Mouse (Mus musculus): Measurements from ENCODE around the gene Gm8797.

DNA sequence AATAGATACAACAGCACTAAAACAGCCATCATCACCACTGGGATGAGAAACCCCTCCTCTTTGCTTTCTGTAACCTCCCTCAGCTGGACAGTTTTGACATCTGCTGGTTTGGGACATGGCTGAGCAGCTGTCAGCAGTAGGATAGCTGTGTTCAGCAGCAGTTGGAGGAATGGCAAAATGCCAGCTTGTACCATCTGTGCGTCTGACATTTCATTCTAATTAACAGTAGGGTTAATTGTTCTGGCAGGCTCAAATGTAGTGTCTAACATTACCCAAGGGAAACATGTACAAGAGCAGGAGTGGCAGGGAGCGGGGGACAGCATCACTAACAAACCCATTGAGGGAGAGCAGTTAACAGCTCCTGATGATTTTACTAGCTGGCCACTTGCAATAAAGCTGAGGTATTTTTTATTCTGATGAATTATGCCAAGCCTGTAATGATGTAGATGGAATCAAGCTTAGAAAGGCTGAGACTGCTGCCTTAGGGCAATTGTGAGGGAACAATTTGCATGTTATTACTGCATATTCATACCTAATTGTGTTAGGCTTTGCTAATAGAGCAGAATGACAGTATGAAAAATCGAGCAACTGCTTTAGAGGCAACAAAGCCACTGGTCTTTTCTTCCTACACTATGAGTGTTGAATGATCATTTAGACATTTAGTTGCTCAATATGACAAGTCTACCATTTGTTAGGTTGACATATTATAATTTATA lies 4.3 kb downstream of the Gm8797 start:
- TF ChIP-seq CTCF (conservative IDR thresholded peaks at IDR 0.05; ENCODE audit: low read length) (no peak), POU5F1 (IDR thresholded peaks at IDR 0.05; ENCODE audit: borderline replicate concordance, low read length) (no peak), NANOG (IDR thresholded peaks at IDR 0.05; ENCODE audit: borderline replicate concordance, low read length) (no peak)

Measured in E14TG2a.4 (cell line).